ENCODE assay signal across 16 mouse cellular contexts in the genomic region with DNA sequence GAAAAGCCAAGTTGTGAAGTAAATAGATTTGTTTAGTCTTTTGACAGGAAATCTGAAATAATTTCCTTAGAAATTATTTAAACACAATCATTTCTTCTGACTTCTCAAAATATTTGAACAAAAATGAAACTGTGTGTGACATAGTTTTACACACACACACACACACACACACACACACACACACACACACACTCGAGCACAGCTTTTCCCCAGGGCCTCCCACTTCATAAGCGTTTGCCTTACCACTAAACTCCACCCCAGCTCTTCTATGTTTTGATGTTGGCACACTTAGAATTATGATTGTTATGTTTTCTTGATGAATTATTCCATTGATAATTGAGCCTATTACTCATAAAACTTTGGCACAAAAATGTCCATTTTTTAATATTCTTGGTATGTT. TPM values are rescaled to one million over a fixed set of nuclear protein-coding genes. Genes with fewer than 3 reads are reported as not detected.
"Had no signal": no experiment of that assay in that cellular context is flagged by ENCODE, and none has a peak within 500 bp of the region (broad histone marks: within the 10 kb centered on the region; RNA-seq: fewer than 3 reads in every experiment).

No protein-coding gene starts in this region.

- H3K27me3 ChIP-seq: neural tube, embryonic 15.5 days; stomach, embryonic 15.5 days had no signal

- H3K36me3 ChIP-seq: neural tube, embryonic 15.5 days; stomach, embryonic 15.5 days had no signal

- H3K4me2 ChIP-seq: neural tube, embryonic 15.5 days; stomach, embryonic 15.5 days had no signal

- H3K27ac ChIP-seq: neural tube, embryonic 15.5 days; stomach, embryonic 15.5 days; stomach, postnatal 0 days had no signal

- H3K4me1 ChIP-seq: stomach, embryonic 15.5 days had no signal

- H3K9me3 ChIP-seq: neural tube, embryonic 15.5 days; stomach, embryonic 15.5 days had no signal

- H3K9ac ChIP-seq: neural tube, embryonic 15.5 days; stomach, embryonic 15.5 days had no signal

- H3K4me3 ChIP-seq: neural tube, embryonic 15.5 days; stomach, embryonic 15.5 days had no signal

- DNase-seq: retina, postnatal 1 day; right cerebral cortex, adult 18-20 months; right cerebral cortex, postnatal 14 days; right cerebral cortex, postnatal 25 days; right cerebral cortex, postnatal 4 days; spleen, adult 18-20 months; thymus, adult 18-20 months; thymus, adult 2 months; thymus, postnatal 14 days; thymus, postnatal 25 days; thymus, postnatal 36 days; thymus, postnatal 4 days had no signal

RNA-seq across cellular contexts. Expression of a gene that starts 22.9 kb away (rescaled TPM):
- total RNA-seq: neutrophil, adult 5-6 weeks had no signal
